Mouse (Mus musculus) embryo, embryonic 9.5 days (tissue): ENCODE results near the gene Mvb12b.

ENCODE experiments used
- DNase-seq: peaks from one replicate; pipeline ENCODE4 v3.0.0-alpha.2; 2017; ENCODE audit errors: extremely low spot score

Gene Mvb12b

GRCm38 (mm10) chr2:33784721-33785120 lies 103.0 kb downstream of the Mvb12b start:
- no peak for DNase-seq

- DNase-seq, result no peak
These were observed 104.3 kb downstream of the Mvb12b start for GRCm38 (mm10) chr2:33783419-33783818.

GRCm38 (mm10) chr2:33781655-33782400 lies 105.9 kb downstream of the Mvb12b start:
- DNase-seq, result peak; percentile 80

- no peak for DNase-seq
These were observed 109.3 kb downstream of the Mvb12b start for GRCm38 (mm10) chr2:33778466-33778865.

GRCm38 (mm10) chr2:33777051-33777450 lies 110.7 kb downstream of the Mvb12b start:
- no peak for DNase-seq

- DNase-seq, result no peak
These were observed 112.9 kb downstream of the Mvb12b start for GRCm38 (mm10) chr2:33774884-33775283.

- DNase-seq, result no peak
These were observed 113.6 kb downstream of the Mvb12b start for GRCm38 (mm10) chr2:33774106-33774505.

GRCm38 (mm10) chr2:33772439-33772838 lies 115.3 kb downstream of the Mvb12b start:
- DNase-seq, result no peak

- no peak for DNase-seq
These were observed 116.4 kb downstream of the Mvb12b start for GRCm38 (mm10) chr2:33771388-33771787.

GRCm38 (mm10) chr2:33770526-33771130 lies 117.1 kb downstream of the Mvb12b start:
- no peak for DNase-seq

- no peak for DNase-seq
These were observed 123.3 kb downstream of the Mvb12b start for GRCm38 (mm10) chr2:33764476-33764875.

GRCm38 (mm10) chr2:33762210-33762609 lies 125.5 kb downstream of the Mvb12b start:
- DNase-seq, result no peak

GRCm38 (mm10) chr2:33760571-33760991 lies 127.2 kb downstream of the Mvb12b start:
- DNase-seq, result no peak

GRCm38 (mm10) chr2:33759447-33759846 lies 128.3 kb downstream of the Mvb12b start:
- no peak for DNase-seq

GRCm38 (mm10) chr2:33755633-33756020 lies 132.1 kb downstream of the Mvb12b start:
- DNase-seq, result no peak

- DNase-seq, result no peak
These were observed 132.6 kb downstream of the Mvb12b start for GRCm38 (mm10) chr2:33754980-33755632.

GRCm38 (mm10) chr2:33754317-33754633 lies 133.5 kb downstream of the Mvb12b start:
- no peak for DNase-seq

GRCm38 (mm10) chr2:33753630-33754316 lies 134.0 kb downstream of the Mvb12b start:
- DNase-seq, result peak; percentile 61

GRCm38 (mm10) chr2:33750611-33751010 lies 137.1 kb downstream of the Mvb12b start:
- no peak for DNase-seq

GRCm38 (mm10) chr2:33746471-33746870 lies 141.3 kb downstream of the Mvb12b start:
- peak; percentile 87 for DNase-seq

GRCm38 (mm10) chr2:33745724-33746123 lies 142.0 kb downstream of the Mvb12b start:
- no peak for DNase-seq

- DNase-seq, result no peak
These were observed 150.6 kb downstream of the Mvb12b start for GRCm38 (mm10) chr2:33737128-33737527.
